Mouse (Mus musculus) lung, postnatal 0 days (tissue): ENCODE measurements at regions not wholly inside any gene's neighbourhood (a gene's known extent, or its start where the extent isn't known, plus 50 kb on each side); places are given as distances from the start of the nearest gene placed in this dataset.

Source experiments
- CTCF ChIP-seq: IDR thresholded peaks from 2 replicates; pipeline ENCODE4 v1.5.1; 2016; ENCODE audit warnings: antibody characterized with exemption, mild to moderate bottlenecking
- EP300 ChIP-seq: IDR thresholded peaks from 2 replicates; pipeline ENCODE4 v1.6.1; 2016; ENCODE audit warnings: antibody characterized with exemption, mild to moderate bottlenecking, control low read depth

GRCm38 (mm10) chr5:39856616-39857156 lies 101.4 kb upstream of the Hs3st1 start:
- no peak for TF ChIP-seq EP300
- TF ChIP-seq CTCF, result no peak
